Mouse (Mus musculus): Measurements from ENCODE around the gene Fgr.

Fgr gene

DNA sequence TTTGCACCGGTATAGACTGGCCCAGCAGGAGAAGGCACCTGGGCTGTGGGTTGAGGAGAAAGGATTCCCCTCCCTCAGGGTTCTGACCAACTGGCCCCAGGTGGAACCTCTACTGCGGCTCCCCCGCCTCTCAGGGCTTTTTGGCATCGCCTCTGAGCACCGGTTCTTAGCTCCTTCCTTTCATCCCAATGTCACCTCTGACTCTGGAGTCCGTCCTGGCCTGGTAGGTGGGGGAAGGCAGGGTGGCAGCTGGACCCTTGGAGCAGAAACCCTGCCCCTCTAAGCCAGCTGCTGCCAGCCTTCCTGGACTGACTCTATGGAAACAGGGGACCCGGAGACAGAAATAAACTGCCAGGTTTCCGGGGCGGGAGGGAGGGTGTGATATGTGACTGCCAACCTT lies 63.4 kb downstream of the Fgr start:
- no peak for DNase-seq (ENCODE audit: low spot score)

GRCm38 (mm10) chr4:133037798-133038197 lies 63.9 kb downstream of the Fgr start:
- no peak for DNase-seq (ENCODE audit: low spot score)

DNA sequence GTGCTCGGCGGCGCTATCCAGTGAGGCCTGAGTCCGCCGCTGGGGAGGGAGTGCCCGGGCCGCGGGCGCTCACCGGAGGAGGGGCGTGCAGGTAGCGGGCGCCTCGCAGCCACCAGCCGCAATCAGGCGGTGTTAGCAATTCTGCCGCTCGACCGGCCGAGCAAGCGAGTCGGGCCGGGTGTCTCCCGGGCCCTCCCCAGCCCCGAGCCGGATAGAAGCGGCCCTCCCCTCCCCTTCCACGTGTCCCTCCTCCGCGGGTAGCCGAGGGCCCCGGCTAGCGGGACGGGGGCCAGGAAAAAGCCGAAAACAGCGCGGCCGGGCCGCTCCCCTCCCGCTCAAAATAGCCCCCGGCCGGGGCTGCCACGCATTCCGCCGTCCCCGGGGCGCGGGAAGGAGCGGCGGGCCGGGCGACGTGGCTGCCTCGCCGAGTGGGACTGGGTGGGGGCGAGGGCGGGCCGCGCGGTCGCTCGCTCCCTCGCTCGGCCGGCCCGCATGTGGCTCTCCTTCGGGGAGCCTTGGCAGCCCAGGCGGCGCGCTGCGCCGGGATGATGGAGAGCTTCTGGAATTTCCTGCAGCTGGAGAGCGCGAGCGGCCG lies 64.7 kb downstream of the Fgr start:
- DNase-seq (ENCODE audit: low spot score): no peak

GRCm38 (mm10) chr4:133039116-133039819 lies 65.4 kb downstream of the Fgr start:
- no peak for DNase-seq (ENCODE audit: low spot score)

DNA sequence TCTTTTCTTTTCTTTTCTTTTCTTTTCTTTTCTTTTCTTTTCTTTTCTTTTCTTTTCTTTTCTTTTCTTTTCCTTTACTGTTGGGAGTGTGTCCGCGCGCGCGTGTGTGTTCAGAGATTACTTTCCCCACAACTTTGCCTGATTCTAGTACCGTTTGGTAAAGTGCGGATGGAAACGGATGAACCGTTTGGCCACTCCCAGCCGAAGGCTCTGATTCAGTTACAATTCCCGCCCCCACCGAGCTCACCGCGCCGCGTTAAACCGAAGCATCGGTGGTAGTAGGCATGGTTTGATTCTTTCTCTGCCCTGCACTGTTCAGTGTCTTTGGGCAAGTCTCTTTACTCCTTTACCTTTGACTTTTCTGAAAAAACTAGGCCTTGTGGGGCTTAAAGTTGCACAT lies 65.9 kb downstream of the Fgr start:
- DNase-seq (ENCODE audit: low spot score): no peak

- DNase-seq (ENCODE audit: low spot score): no peak
These were observed 66.5 kb downstream of the Fgr start for GRCm38 (mm10) chr4:133040241-133040904.

- DNase-seq (ENCODE audit: low spot score): no peak
These were observed 68.3 kb downstream of the Fgr start for GRCm38 (mm10) chr4:133042244-133042643.

DNA sequence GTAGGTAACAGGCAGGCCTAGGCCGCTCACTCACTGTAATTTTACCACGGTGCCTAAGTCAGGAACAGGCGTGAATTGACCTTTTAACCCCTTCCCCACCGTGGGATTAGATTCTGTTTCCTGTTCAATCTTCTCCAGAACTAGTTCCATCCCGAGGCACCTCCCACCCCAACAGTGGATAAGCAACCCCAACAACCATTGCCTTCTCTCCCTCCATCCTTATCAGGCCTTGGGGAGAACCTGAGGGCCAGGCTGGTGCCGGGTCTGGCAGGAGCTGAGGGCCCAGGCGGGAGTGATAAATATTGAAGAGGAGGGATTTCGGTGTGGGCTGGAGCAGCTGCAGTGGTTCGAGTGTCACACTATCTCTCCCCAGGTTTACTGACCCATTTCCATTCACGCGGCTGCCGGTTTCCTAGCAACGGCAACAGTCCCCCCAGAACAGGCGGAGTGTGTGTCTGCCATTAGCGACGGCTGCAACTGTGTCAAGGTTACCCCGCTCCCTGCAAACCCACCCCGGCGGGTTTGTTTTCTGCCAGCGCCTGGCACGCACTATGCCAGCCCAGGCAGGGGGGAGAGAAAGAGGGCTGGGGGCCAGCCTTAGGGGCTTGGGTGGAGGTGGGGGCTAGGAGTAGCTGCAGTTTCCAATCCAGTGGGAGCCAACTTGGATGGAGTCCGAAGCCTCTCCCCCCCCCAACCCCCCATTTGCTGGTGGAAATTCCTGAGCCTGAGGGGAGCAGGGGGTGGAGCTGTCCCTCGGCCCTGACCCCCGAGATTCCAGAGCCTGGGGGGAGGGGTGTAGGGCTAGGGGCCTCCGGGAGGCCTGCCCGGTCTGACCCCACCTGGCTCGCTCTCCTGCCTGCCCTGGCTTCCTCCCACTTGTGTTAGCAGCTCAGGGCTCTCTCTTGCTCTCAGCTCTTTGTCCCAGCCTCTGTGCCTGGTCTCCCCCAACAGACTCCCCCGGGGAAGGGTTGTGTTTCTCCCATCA lies 69.0 kb downstream of the Fgr start:
- no peak for DNase-seq (ENCODE audit: low spot score)

DNA sequence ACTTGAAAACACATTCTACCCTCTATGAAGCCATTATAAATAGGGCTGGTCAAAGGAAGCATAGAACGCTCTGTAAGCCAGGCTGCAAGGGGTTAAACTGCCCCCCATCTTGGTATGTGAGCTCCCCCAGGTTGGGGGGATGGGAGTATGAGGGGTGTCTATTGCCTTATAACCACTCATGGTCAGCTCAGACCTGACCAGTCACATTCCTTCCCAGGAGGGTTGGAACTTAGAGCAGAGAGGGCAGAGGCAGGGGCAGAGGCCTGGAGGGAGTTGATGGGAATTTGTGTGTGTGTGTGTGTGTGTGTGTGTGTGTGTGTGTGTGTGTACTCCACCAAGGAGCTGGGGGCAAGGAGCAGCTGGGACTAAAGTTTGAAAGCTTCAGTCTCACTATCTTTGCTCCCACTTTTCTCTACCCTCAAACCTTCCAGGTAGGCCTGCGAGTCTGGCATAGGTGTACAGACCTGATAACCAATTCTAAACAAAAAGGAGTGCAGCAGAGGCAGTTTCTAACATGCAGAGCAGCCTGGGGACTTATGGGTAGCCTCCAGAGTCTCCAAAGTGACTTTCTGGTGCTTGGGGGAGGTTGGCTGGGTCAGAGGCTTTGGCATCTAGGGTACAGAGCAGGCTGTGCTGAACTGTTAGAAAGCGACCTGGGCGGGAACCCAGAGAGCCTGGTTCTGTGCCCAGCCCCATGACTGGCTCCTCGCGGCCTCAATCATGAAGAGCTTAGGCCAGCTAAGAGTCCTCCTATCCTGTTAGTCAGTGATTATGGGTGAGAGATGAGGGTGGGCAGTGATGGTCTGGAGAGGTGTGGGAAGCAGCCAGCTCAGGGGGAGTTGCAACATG lies 70.1 kb downstream of the Fgr start:
- DNase-seq (ENCODE audit: low spot score): no peak

DNA sequence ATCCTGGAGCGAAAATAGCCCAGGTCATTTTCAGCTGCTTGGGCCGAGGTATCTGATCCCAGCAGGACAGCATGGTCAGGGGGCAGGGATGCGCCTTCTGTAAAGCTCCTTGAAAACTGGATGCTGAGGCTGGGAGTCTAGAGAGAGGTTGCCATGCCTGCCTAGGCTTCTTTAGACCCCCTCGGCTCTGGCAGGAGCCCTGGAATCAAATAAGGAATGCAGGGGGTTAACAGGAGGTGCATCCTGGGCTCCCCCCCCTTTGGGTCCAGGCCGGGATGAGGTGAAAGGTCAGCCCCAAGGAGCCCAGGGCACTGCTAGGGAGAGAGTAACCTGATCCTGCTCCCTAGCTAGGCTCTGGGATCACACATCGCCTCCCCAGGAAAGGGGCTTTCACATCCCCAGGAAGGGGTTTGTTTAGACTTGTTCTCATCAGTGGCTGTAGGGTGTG lies 70.8 kb downstream of the Fgr start:
- DNase-seq (ENCODE audit: low spot score): no peak

DNA sequence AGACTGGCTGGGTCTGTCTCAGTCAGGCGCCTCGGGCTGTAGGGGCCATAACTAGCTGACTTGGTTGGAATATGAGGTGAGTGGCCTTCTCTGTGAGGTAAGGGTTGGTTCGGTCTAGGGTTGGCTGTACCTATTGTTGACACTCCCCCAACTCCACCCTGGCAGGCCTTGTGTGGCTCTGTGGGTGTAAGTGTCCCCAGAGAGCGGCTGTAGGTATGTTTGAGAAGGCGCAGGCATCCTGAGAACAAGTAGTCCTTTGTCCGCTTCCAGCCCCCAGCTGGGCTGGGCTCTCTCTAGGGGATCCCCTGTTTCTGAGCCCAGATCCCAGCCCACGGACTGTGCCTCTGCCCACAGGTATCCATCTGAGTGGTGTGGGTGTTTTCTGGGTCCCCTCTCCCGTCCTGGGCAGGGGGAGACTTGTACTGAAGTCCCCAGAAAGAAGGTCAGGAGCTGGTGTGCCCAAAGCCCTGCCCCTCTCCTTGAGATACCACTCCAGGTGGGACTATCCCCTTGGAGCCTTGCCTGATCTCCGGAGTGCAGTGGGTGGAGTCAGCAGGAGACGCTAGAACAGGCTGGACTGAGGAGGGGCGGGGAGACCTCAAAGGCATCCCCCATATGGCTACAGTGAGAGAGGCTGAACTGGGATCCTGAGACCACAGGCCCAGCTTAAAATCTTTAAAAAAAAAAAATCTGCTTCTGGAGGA lies 72.0 kb downstream of the Fgr start:
- DNase-seq (ENCODE audit: low spot score): no peak

DNA sequence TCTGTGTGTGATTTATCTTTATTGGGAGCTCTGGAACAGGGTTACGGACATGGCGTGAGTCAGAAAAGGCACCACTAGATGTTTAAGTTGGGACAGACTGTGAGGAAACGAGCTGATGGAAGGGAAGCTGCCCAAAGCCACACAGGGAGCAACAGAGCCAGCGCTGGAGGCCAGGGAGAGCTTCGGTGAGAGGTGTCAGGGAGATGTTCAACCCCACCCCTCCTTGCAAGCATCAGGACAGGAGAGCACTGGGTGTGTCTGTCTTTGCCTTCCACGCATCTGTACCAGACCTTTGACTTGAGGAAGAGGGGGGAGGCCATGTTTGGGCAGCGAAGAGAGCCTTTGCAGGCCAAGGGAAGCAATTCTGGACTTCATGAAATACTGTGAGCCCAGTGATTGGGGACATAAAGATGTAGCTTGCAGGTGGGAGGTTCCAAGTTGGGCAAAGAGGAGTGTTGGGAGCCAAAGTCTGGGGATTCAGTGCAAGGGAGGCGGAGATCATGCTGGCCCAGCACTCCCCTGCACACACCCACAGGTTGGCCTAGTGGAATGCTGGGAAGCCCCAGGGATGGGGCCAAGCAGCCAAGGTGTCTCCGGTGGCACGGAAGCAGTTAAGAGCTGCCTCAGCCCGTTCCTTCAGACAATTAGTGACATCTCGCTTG lies 72.9 kb downstream of the Fgr start:
- DNase-seq (ENCODE audit: low spot score): no peak

- no peak for DNase-seq (ENCODE audit: low spot score)
These were observed 73.6 kb downstream of the Fgr start for GRCm38 (mm10) chr4:133047353-133048105.

- no peak for DNase-seq (ENCODE audit: low spot score)
These were observed 75.4 kb downstream of the Fgr start for GRCm38 (mm10) chr4:133049071-133049920.

GRCm38 (mm10) chr4:133050196-133050836 lies 76.4 kb downstream of the Fgr start:
- no peak for DNase-seq (ENCODE audit: low spot score)

DNA sequence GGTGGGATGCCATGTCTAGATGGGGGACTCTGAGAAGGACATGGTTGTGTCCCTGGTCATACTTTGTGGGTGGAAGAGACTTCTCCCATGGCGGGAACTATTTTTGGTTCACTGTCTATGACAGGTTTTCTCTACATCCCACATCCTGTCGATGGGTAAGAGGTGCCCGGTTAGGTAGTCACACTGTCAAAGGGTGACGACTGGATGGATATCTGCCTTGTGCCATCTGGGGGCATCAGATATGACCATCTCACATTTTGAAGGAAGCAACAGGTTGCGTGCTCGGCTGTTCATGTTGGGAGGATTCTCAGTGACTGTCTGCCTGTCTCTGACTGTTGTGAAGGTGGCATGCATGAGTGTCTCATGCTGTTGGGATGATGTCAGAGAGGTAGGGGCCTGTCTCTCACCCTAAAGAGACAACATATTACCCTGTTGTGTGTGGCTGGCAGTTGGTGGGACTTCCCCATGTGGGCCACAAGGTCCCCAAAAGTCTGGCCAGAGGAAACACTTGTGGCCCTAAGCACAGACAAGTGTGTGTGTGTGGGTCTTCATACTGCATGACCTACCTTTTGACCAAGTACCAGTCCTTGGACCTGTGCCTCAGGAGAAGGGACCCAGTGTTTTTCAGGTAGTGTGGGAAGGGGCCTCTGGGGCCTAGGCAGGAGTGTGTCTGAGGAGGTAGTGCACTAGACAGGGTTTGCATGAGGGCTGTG lies 77.1 kb downstream of the Fgr start:
- no peak for DNase-seq (ENCODE audit: low spot score)

DNA sequence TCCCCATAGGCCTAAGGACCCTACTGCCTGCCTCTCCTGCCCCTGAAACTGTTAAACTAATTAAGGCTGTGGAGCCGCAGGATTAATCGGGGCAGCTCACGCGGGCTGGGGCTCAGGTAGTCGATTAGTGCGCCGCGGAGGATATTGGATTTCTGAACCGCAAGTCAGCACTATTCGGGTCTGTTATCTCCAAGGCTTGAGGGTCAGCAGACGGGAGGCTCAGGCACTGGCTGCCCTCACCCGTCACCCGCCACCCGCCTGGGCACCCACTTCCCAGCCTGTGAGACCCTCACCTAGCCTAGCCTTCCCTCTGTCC lies 77.6 kb downstream of the Fgr start:
- no peak for DNase-seq (ENCODE audit: low spot score)
